Mouse (Mus musculus) bone marrow, adult 2 months (tissue): ENCODE data around the gene Atp8a1.

ENCODE experiments used
- CTCF ChIP-seq: fragments of 200-500 bp; IDR thresholded peaks from 2 replicates; pipeline ENCODE4 v1.5.1; 2011; ENCODE audit warnings: low read length, control low read depth; ENCODE audit not compliant: control insufficient read depth, insufficient read depth
- POLR2A ChIP-seq: fragments of 200-500 bp; IDR thresholded peaks from 2 replicates; pipeline ENCODE4 v1.6.1; 2011; ENCODE audit warnings: low read depth, mild to moderate bottlenecking, control low read depth, low read length, borderline replicate concordance; ENCODE audit not compliant: control insufficient read depth

DNA sequence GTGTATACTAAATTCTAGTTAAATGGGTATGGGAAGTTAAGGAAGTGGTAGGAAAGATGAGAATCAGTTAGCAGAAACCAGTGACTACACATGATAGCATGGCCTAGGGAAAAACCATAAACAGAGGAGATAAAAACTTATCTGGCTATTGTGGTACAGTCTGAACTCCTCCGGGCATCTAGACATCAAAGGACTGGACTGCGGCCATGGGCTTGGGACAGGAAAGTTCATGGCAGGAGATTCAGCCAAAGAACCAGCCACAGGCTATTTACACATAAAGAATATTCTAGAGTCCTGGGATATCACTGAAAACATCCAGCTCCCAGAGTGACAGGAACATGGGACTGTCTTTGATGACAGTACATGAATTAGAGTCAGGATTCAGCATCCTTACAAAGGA lies 73.0 kb downstream of the Atp8a1 start:
- TF ChIP-seq POLR2A (no peak), CTCF (no peak)
